Mouse (Mus musculus): ENCODE results near the gene Kctd3.

- TF ChIP-seq POLR2A (IDR thresholded peaks at IDR 0.05; ENCODE audit: low read depth, low read length) = no peak
- peak; percentile 52 for TF ChIP-seq CTCF (conservative IDR thresholded peaks at IDR 0.05; ENCODE audit: insufficient read depth, insufficient read length, low read depth, low read length)
Measured at GRCm38 (mm10) chr1:189028267-189028666, 20.6 kb upstream of the Kctd3 start.

All from kidney, adult 2 months (tissue).